Mouse (Mus musculus) spleen, postnatal 14 days (tissue): ENCODE data around the gene Ccdc120.
"Not testable (repeated sequence)": the region's sequence is repeated elsewhere in the genome, so short reads cannot be mapped to it uniquely, and the experiment has no call there.

Experiments used
- DNase-seq, 2 experiments: peaks; one replicate each; pipeline ENCODE4 v3.0.0; 2021 to 2022; ENCODE audit warnings: low spot score in 2 of 2

Gene Ccdc120

DNA sequence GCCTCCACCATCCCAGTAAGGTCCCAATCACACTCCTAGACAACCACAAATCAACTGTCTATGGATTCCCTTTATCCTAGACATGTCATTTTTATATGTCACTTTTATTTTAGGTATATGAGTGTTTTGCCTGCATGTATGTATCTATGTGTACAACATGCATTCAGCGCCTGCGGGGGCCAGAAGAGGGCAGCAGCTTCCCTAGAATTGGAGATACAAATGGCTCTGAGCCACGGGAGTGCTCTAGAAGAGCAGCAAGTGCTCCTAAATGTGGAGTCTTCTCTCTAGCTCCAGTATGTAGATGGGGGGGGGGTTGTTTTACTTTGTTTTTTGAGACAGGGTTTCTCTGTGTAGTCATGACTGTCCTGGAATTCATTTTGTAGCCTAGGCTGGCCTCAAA lies 2.9 kb upstream of the Ccdc120 start:
- DNase-seq: not testable (repeated sequence)

DNA sequence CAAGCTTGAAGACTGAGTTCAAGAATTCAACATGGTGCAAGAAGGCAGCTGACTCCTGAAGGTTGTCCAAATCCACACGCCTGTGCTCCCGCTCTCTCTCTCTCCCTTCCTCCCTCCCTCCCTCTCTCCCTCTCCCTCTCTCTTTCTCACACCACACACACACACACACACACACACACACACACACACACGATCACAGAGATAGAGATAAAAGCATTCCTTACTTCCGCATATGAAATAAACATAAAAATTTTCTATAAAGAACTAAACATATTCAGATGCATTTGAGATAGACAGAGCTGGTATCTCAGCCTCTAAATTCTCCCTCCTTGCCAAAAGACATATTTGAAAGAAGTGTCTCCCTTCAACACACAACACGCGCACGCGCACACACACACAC lies 5.3 kb downstream of the Ccdc120 start:
- no peak for DNase-seq

DNA sequence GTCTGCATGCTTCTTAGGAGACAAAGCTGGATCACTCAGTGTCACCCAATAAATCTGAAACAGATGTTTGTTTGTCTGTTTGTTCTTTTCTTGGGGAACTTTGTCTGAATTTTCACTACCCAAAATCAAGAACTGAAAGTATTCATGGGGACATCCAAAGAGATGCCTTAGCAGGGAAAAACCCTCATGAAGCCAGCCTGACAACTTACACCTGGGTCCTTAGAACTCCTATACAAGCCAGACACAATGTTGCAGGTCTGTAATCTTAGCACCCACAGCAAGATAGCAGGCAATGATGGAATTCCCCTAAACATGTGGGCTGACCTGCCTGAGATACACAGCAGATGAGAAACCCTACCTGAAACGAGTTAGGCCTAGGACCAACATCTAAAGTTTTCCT lies 5.8 kb downstream of the Ccdc120 start:
- no peak for DNase-seq

DNA sequence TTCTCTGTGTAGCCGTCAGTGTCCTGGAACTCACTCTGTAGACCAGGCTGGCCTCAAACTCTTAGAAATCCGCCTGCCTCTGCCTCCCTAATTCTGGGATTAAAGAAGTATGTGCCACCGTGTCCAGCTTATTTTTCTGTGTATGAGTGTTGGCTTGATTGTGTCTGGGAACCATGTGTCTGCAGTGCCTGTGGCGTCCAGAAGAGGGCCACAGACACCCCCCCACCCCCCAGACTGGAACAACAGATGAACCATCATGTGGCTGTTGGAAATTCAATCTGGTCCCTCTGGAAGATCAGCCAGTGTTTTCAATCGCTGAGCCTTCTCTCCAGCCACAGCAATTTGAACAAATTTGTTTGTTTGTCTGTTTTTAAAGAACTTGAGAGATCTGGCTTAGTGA lies 7.2 kb downstream of the Ccdc120 start:
- DNase-seq: no peak

DNA sequence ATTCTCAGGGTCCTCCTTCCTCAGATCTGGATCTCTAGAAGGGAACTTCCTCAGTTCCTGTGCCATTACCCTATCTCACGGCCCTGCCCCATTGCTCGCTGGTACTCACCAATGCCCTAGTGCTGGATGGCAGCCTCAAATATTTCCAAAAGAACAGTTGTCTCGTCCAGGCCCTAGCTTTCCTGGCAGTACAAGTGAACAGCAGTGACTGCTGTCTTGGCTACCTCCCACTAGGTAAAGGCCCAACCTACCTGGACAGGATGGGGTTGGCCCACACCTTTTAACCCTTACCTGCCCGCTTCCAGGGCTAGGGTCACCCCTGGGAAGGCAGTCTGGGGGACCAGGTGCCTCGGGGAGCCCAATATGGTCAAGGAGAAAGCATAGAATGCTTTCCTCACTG lies 9.6 kb downstream of the Ccdc120 start:
- no peak for DNase-seq

DNA sequence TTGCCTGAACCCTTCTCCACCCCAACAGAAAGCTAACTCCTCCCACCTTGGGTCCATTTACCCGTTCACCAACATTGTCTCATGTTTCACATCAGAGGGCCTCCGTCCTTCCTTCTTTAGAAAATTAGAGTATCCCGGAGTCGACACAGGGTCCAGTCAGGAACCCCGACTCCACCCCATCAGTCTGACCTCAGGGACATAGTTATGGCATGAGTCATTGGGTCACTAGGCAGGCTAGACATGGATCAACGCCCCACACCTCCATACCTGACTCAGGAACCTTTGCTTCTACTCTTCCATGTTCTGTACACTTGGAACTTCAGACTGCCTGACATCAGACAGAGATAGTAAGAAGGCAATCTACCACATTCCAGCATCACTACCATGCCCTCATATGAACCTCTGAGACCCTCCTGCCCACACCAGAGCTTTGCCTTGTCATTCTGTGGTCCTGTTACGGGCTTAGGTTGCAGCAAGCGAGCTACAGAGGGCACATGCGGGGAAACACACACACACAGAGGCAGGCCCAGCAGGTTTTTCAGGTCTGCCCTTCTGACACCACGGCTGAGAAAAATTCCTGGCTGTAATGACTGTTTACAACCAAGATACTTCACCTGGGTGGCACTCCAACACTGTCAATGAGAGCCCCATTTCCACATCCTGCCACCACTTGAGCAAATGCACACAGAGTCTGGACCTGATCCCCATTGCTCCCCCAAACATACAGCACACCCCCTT lies 10.5 kb downstream of the Ccdc120 start:
- DNase-seq: no peak

DNA sequence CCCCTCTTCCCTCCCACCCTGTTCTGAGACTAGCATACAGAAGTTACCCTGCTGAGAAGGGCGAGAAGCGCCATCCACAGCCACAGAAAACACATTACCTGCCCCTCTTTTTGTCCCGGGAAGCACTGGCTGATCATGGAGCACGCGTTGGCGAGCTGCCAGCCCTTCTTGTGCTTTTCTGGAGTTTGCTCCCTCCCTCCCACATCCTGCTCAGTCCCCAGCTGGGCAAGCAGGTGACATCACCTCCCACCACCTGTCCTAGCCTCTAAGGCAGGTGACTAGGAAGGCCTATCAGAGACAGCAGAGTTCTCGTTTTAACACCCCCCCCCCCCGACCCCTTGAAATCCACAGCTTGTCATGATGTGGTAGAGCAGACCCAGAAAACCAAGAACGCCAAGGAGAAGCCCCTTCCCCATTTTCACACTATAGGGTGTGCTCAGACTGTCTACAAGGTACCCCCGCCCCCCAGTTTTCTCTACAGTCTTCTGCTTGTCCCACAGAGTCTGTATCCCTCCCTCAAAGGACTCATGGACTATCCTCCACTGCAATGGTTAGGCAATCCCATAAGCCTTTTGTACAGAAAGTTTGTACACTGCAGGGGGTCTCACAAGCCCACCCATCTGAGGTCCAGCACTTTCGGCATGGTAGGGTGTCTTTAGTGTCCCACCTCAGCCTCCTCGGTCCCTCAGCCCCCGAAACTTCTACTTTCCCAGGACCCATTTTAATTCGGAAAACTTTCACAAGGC lies 11.2 kb downstream of the Ccdc120 start:
- no peak for DNase-seq

DNA sequence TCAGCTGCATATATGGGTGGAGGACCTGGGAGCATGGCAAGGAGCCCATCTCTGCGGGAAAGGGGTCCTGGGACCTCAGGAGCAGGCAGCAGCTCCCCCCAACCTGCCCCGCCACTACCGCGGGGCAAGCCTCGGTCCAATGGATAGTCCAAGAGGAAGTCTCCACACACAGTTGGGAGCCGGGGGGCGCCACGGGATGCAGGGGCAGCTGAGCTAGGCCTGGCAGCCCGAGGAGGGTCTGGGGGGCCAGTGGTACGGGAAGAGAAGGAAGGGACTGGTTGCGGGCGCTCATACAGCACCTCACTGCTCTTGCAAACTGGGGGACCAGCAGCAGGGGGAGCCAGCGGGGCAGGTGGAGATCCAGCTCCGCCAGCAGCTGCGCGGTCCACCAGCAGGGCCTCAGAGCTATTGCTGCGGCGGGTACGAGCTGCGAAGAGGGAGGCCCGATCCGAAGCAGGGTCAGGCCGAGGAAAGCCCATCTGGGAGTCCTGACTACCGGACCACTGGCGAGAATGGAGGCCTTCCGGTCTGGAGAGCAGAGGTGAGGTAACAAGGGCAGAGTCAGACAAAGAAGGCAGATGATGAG lies 17.0 kb downstream of the Ccdc120 start:
- DNase-seq: peak; percentile 63 to 78

DNA sequence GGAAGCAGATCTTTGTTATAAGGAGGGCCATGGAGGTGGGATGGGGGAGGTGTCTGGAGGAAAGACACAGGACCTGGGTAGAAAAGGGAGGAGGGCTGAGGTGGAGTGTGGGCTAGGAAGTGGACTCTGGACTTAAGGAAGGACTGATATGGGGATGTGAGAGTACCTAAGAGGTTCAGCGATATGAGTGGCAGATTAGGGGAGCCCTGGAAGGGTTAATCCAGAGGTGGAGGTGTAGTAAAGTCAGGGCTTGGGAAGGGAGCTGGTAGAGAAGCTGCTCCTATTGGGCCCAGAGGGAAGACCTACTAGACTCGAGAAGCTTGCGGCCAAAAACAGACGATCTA lies 21.8 kb downstream of the Ccdc120 start:
- no peak for DNase-seq

DNA sequence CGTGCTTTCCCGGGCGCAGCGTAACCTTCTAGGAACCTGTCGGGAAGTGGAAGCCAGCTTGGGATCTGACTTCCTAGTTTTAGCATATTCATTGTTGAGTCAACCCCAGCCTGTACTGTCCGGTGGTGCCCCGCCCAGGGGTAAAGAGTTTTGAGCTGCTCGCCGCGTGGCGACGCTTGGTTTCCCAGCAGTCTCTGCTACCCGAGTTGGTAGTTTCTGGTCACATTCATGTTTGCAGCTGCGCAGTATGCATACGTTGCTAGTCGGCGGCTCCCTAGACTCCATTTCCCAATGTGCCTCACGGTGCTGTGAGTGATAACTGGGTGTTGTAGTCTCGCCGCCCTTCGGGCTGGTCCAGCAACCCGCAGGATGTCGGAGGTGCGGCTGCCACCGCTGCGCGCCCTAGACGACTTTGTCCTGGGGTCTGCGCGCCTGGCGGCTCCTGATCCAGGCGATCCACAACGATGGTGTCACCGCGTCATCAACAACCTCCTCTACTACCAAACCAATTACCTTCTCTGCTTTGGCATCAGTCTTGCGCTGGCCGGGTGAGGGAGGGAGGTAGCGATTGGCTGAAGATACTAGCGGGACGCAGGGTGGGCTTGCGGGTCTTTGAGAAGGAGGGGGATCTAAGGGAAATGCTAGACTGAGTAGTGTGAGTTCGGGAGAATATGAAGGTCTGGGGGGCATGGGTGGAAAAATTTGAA lies 22.3 kb downstream of the Ccdc120 start, which contains the start of gene Praf2:
Praf2 (plus strand) TSS at position 225 of the 707 bp plus-strand sequence.
- DNase-seq: peak; percentile 37 to 57

DNA sequence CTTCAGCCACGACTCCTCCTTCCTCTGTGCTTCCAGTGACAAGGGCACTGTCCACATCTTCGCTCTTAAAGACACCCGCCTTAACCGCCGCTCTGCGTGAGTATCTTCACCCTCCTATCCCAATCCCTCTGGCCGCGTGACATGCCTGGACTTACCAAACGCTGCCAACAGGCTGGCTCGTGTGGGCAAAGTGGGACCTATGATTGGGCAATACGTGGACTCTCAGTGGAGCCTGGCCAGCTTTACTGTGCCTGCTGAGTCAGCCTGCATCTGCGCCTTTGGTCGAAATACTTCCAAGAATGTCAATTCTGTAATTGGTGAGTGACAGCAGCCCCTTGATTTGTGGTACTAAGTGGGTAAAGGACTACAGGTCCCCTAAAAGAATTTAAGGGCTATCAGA lies 23.5 kb downstream of the Ccdc120 start:
- no peak for DNase-seq

DNA sequence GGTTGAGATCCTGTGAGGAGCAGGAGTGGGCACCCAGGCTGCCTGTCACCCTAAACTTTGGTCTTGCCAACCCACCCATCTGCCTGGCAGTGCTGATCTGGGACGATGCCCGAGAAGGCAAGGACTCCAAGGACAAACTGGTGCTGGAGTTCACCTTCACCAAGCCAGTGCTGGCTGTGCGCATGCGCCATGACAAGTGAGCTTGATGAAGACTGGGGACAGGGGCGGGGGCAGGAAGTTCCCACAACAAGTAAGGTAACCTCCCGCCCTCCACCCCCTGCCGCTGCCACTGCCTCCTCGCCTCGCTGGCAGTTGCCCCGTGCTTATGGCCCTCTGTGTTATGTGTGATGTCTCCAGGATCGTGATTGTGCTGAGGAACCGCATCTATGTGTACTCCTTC lies 24.9 kb downstream of the Ccdc120 start:
- no peak for DNase-seq

DNA sequence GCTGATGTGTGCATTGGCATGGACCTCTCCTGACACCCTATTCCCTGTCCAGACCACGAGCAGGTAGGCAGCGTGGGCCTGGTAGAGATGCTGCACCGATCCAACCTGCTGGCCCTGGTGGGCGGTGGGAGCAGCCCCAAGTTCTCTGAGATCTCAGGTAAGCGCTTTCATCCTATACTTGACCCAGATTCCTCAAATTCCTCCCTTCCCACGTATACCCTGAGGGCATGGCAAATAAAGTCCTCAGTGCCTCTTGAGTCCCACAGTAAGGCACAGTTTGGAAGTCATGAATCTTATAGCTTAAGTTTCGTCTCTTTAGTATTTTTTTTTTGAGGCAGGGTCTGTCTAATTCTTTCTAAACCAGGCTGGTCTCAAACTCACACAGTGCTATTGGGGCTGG lies 26.6 kb downstream of the Ccdc120 start:
- no peak for DNase-seq

DNA sequence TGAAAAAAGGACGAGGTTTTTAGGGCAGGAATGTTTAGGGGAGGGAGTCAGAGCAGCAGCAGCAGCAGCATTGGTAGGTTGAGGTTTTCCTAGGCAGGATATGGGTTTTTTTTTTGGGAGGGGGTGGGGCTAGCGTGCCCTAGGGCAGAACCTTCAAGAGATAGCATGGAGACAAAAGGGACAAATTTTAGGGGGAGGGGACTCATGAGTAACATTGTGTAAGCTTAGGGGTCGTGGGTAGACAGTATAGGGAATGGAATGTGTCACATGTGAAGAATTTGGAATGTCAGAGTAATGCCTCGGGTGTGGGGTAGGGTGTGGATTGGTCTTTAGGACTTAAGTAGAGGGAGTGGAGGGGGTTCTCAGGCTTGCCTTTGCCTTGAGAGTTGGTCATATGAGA lies 28.0 kb downstream of the Ccdc120 start:
- no peak for DNase-seq

DNA sequence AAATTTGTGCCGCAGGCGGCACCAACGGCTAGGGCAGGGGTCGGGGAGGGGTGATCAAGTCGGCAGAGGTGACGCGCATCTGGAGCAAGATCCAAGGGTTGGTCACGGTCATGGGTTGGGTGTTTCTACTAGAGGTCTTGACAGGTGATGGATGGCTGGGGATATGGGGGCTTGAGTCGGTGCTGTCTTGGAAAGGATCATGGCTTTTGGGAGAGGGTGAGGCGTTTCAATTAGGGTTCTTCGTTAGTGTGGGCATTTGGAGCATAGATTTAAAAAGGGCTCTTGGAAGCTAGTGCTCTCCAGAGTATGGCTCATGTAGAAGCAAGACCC lies 28.5 kb downstream of the Ccdc120 start:
- no peak for DNase-seq

DNA sequence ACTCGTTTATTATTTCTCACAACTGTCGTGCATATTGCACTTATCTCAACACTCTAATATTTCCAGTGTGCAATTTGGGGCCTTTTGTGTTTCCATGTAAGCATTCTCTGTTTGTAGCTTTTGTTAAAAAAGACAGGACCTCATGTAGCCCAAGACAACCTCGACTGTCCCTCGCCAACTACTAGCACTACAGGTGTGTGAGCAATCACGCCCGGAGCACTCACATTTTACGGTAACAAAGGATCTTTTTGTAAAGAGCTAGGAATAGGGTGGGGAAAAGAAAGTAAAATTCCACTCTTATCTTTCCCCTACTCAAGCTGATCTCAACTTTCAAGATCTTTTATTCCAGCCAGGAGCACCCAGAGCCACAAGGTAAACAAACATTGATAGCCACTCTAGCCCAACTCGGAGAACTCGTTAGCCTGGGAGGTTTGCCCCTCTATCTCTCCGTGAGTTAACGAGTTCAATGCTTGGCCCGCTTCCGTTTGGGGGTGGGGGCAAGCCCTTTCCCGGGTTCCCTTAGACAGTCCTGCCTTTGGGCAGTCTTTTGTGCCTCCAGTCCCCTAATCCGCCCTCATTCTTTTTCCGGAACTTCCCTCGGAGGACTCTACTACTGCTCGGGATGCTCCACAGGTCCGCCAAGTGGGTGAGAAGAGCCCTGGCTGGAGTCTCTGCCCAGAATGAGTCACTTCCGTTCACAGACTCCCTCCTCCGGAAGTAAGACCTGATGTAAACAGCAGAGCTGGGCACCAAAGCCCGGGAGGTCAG lies 29.0 kb downstream of the Ccdc120 start, which contains the start of gene Gm45208:
Gm45208 (plus strand) TSS at position 732 of the 768 bp plus-strand sequence.
- DNase-seq: peak; percentile 49 to 55

DNA sequence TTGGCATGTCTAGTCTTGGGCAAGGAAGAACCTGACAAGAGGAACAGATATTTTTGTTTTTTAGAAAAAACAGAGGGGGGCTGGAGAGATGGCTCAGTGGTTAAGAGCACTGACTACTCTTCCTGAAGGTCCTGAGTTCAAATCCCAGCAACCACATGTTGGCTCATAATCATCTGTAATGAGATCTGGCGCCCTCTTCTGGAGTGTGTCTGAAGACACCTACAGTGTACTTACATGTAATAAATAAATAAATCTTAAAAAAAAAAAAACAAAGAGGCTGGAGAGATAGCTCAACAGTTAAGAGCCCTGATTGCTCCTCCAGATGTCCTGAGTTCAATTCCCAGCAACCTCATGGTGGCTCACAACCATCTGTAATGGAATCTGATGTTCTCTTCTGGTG lies 34.6 kb downstream of the Ccdc120 start:
- not testable (repeated sequence) for DNase-seq

DNA sequence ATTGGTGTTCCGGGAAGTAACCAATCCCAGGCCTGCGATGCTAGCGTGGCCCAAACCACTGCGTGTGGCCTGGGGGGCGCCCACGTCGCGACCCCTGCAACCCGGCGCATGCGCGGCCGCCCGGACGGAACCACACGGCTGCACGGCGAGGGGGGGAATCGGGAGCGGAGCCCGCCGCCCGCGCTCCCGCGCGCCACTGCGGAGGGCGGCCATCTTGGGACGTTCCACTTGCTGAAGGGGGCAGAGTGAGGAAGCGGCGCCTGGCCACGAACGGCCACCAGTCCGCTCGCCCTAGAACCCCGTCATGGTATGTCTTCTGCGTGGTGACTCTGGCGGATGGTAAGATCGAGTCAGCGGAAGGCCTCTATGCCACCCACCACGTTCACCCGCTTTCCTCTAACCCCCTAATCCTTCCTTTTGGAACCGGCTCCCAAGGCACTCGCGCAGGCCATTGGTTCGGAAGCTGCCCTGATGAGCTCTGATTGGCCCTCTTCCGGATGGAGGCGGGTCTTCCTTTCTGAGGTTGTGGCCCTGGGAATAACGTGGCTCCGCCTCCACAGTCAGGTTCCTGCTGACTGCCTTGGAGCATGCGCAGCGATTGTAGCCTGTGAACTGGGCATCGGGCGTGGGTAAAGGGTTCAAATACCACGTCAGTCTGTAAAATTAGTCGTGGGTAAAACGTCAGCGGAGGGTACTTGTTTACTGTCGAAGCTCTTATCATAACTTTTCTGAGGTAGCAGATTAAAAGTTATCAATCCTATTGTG lies 36.4 kb downstream of the Ccdc120 start, which contains the start of gene Wdr45:
Wdr45 (plus strand) TSS at position 199 of the 765 bp plus-strand sequence.
- peak; percentile 79 to 81 for DNase-seq

DNA sequence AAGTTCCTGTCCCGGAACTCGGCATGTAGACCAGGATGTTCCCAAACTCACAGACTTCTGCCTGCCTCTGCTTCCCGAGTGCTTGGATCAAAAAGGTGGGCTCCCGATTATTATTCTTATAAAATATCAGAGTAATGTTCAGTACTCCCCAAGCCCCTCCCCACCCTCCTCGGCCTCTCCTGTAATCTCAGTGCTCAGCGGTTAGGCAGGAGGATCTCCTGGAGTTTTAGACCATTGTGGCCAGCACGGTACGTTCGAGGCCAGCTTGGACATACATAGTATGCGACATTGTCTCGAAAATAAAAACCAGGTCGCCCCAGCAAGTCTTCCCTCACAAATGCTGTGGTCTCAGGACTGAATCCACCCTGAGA lies 37.0 kb downstream of the Ccdc120 start:
- not testable (repeated sequence) for DNase-seq

DNA sequence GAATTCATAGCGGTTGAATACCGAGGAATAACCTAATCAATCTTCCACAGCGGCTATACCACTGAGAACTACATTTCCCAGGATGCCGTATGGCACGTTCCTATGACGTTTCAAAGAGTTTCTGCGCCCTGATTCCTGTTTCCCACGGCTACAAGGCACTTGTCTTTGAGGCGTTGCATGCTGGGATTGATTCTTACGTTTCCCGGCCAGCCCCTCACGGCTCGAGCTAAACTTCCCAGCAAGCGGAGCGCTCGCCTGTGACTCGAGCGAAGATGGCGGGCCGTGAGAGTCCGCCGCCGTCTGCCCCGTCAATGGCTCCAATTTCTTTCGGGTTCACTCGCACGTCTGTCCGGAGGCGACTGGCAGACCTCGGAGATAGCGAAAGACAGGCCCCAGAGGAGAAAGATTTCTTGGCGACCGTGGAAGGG lies 53.7 kb downstream of the Ccdc120 start, which contains the start of gene Gpkow:
Gpkow (plus strand) TSS at position 178 of the 428 bp plus-strand sequence.
- DNase-seq: peak; percentile 53 to 66

DNA sequence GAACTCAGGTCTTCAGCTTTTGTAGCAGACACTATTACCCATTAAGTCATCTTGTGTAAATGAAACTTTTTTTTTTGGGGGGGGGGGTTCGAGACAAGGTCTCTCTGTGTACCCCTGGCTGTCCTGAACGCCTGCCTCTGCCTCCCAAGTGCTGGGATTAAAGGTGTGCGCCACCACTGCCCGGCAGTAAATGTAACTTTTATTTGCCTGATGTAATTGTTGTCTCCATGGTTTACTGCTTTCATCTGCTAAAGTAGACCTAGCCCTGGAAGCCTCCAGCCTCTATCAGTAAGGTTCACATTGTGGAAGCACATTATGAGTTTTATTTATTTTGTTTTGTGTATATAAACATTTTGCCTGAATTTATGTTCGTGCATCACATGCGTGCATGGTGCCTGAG lies 54.2 kb downstream of the Ccdc120 start:
- no peak for DNase-seq
